ENCODE assay signal across 8 mouse cellular contexts in genomic region chr7:101317014-101317413, GRCm38 (mm10). TPM values are rescaled to one million over a fixed set of nuclear protein-coding genes. Genes with fewer than 3 reads are reported as not detected.
DNase-seq lines count a peak whose midpoint lies in the region; ATAC-seq and TF ChIP-seq lines count a peak whose summit lies in the region.

TSS of gene Stard10 (plus strand) at chr7:101317086.

- no peak for TF ChIP-seq CTCF in layer of hippocampus, adult 2 months (conservative IDR thresholded peaks at IDR 0.05)

- no peak within 1 kb of the TSS for H3K4me3 ChIP-seq in layer of hippocampus, adult 2 months

- intact Hi-C loops in left cerebral cortex, postnatal 10 days (cut with DNase I): no loop called here

- no peak for DNase-seq in layer of hippocampus, adult 2 months (ENCODE audit: low spot score in 2 of 2)
- DNase-seq in layer of hippocampus, adult 11-12 months (ENCODE audit: low spot score): no peak
- DNase-seq in adrenal gland, postnatal 25 days: no peak
- no peak for DNase-seq in left cerebral cortex, postnatal 10 days (ENCODE audit: extremely low spot score in 1 of 2, low spot score in 2 of 2)
- DNase-seq in ovary, adult 18-20 months (ENCODE audit: low spot score): no peak
- no peak for DNase-seq in frontal cortex, postnatal 25 days (ENCODE audit: low spot score in 2 of 2)
- DNase-seq in kidney, postnatal 4 days: no peak

- ATAC-seq in granulocyte monocyte progenitor cell, adult 5-6 weeks (replicated peaks; ENCODE audit: poor library complexity, severe bottlenecking): no peak

- H3K27ac ChIP-seq in layer of hippocampus, adult 2 months: no peak within 1 kb of the TSS

RNA-seq across cellular contexts. Expression of gene Stard10, which starts in this region (rescaled TPM):
- total RNA-seq in layer of hippocampus, adult 2 months (2021): 10 to 100 TPM; 23.6 to 24.6 TPM
- total RNA-seq in adrenal gland, postnatal 25 days (2021): 19.8 and 24.9 TPM in 2 replicates
- total RNA-seq in granulocyte monocyte progenitor cell, adult 5-6 weeks (2014; fragmentation: Nextera tagmentation): 18.5 and 36.0 TPM in 2 replicates
- total RNA-seq in granulocyte monocyte progenitor cell, adult 5-6 weeks (2017): 11.8 and 30.5 TPM in 2 replicates
- 10 to 100 TPM; 16.2 to 18.7 TPM for total RNA-seq in left cerebral cortex, postnatal 10 days (2021)
